Mouse (Mus musculus): Measurements from ENCODE around the gene Hfe2.

- no peak for TF ChIP-seq CTCF (IDR thresholded peaks at IDR 0.05; ENCODE audit: extremely low read depth, insufficient read depth, low read length)
- no peak for TF ChIP-seq POLR2A (IDR thresholded peaks at IDR 0.05; ENCODE audit: extremely low read depth, insufficient read depth, low read length)
Observed at GRCm38 (mm10) chr3:96524914-96525313, at the start of gene Hfe2.

Data from cortical plate, adult 2 months (tissue).